Mouse (Mus musculus) ovary, adult 2 months (tissue): ENCODE results near the gene Glt1d1. TPM values are rescaled to one million over a fixed set of nuclear protein-coding genes. Genes with fewer than 3 reads are reported as not detected.

Experiments used
- polyA plus RNA-seq: library from polyadenylated mRNA; depleted of rRNA; stranded (reverse); fragments of >200 nt; gene quantifications from 2 replicates; pipeline ENCODE4 v1.2.3, GENCODE M21; 2012; rRNA removed

The Glt1d1 gene
- polyA plus RNA-seq, result 0.05 TPM in 1 of 2 replicates, not detected in the other

DNA sequence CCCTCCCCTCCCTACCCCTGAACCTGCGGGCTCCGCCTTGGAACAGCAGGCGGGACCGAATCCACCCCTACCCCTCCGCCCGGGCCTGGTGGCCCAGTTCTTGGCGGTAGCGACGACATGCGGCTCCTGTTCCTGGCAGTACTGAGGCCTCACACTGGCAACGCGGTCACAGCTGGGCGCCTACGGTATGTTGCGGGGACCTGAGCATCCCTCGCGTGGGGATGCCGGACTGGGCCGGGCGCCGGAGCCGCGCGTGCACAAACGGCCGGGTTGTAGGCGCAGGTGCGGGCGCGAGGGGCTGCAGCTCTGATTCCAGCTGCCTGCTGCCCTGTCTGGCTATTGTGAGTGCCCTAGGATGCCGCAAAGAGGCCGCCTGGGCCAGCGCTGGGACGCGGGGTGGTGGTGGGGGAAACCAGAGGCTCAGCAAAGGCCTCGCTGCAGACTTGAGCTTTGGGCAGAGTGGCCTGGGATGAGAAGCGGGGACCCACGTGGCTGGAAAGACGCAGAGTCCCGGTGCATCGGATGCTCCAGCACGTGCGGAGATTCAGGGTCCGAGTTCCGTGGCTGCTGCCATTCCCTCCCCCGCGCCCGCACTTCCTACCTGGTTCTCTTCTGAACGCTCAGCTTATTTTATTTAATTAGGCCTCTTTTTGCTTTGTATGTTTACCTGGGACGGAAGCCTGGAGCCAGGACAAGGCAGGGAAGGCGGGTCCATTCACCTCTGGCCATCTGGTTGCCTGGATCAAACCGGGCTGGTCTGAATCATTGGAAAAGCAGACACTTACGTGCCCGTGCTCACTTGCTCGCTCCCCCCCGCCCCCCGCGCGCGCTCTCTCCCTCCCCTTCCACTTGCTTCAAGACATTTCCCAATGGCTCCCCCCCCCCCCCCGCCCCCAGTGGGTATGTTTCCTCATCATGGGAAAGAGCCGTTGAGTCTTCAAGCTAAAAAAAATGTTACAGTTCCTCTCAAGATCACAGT, at the start of gene Glt1d1, which contains the start of gene Slc15a4:
Gene Glt1d1 (plus strand): TSS at position 96 of the 979 bp plus-strand sequence.
Gene Slc15a4 (minus strand): TSS at position 731 of the 979 bp plus-strand sequence.

Other genes starting within 250 kb of the Glt1d1 start
- 40.3 and 51.4 TPM in 2 replicates for gene Slc15a4, start 635 bp downstream of the Glt1d1 start, polyA plus RNA-seq